Mouse (Mus musculus): ENCODE data around the gene Nip7. TPM values are rescaled to one million over a fixed set of nuclear protein-coding genes. Genes with fewer than 3 reads are reported as not detected.
A peak's percentile ranks its signal among the peaks of the same experiment; 100 is the strongest.
"Not testable (repeated sequence)": the region's sequence is repeated elsewhere in the genome, so short reads cannot be mapped to it uniquely, and the experiment has no call there.

Gene Nip7
- polyA plus RNA-seq, 1 experiment from 2014 or later = 59.3 TPM

DNA sequence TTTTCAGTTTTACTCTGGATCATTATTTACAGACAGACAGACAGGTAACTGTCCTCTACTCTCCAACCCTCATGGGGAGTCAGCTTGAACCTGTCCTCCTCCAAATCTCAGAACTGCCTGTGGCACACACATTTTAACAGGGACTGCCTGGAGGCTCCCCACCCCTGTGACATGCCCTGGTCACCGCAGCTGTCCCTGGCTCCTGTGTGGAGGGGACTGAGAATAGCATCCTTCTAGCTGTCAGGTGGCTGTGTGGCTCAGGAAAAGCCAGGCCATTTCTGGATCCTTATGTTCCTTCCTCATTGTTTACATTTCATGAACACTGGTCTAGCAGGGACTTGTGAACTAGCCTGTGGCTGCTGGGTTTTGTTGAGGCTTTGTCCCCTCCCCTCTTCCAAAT, 17.5 kb downstream of the Nip7 start:
- H3K27me3 ChIP-seq (replicated peaks) = no peaks in the 10 kb centered on the region
- no peak overlapping the region for H3K27ac ChIP-seq (replicated peaks)
- no peaks in the 10 kb centered on the region for H3K4me1 ChIP-seq
- no peak overlapping the region for H3K4me3 ChIP-seq (replicated peaks)
- no peak for ATAC-seq (ENCODE audit: low FRiP score)
- H3K36me3 ChIP-seq = peaks cover 92% of the 10 kb centered on the region
- H3K9ac ChIP-seq (replicated peaks) = no peak overlapping the region
- H3K9me3 ChIP-seq (replicated peaks) = no peaks in the 10 kb centered on the region
- 92% methylated on average over 1 of the region's 1 CpGs for WGBS
- H3K4me2 ChIP-seq = no peak overlapping the region

DNA sequence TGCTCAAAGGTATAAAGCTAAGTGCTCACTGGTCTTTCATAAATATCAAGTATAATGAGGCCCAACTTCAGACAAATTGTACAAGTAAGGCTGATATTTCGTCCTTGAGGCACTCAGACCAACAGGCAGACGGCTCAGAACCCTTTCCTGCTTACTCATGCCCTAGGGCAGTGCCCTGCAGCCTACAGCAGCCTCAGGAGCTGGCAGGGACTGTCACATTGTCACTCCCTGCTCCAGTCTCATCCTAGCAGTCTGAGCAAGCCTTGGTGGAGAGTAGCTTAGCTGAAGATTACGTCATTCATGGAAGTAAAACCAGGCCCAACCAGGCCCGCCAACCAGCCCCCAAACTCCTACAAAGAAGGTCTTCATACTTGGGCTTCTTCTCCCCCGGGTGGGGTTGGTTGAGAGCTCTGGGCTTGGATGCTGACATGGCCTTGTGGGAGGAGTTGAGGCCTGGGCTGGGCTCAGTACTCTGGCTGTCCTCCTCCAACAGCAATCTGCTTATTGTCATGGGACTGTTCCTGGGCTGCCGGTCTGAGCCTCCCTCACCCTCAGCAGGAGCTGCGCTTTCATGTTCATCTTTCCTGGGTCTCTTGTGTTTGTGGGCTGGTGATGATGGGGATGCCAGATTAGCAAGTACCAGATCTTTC, 19.7 kb downstream of the Nip7 start:
- Histone ChIP-seq H3K4me2 (no peak overlapping the region), H3K9me3 (replicated peaks) (no peaks in the 10 kb centered on the region), H3K4me3 (replicated peaks) (no peak overlapping the region), H3K9ac (replicated peaks) (no peak overlapping the region), H3K36me3 (peaks cover 93% of the 10 kb centered on the region), H3K4me1 (no peaks in the 10 kb centered on the region), H3K27ac (replicated peaks) (no peak overlapping the region), H3K27me3 (replicated peaks) (no peaks in the 10 kb centered on the region)
- no peak for ATAC-seq (ENCODE audit: low FRiP score)
- WGBS = 91% methylated on average over 7 of the region's 7 CpGs

DNA sequence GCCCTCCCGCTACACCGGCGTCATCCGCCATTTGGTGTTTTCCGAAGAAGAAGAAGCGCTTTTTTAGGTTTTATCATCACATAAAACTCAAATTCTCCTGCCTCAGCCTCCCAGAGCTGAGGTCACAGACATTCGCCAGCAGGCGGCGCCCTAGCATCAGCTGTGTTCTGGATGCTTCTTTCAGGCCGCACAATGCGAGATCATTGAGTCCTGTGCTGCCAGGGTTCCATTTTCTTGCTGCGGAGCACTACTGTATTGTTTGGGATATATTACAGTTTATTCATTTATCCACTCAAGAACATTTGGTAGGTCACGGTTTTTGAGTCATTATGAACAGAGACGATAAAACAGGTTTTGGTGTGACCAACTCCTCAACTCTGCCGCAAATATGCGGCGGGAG, 28.7 kb downstream of the Nip7 start:
- peaks cover 59% of the 10 kb centered on the region for H3K36me3 ChIP-seq
- WGBS = 97% methylated on average over 17 of the region's 17 CpGs
- no peak for ATAC-seq (ENCODE audit: low FRiP score)

GRCm38 (mm10) chr8:107086018-107086417, 29.3 kb downstream of the Nip7 start:
- over 99% methylated on average over 5 of the region's 5 CpGs for WGBS
- Histone ChIP-seq H3K4me1 (no peaks in the 10 kb centered on the region), H3K9me3 (replicated peaks) (no peaks in the 10 kb centered on the region), H3K27me3 (replicated peaks) (no peaks in the 10 kb centered on the region), H3K36me3 (peaks cover 59% of the 10 kb centered on the region), H3K27ac (replicated peaks) (no peak overlapping the region), H3K9ac (replicated peaks) (no peak overlapping the region), H3K4me3 (replicated peaks) (no peak overlapping the region), H3K4me2 (no peak overlapping the region)
- ATAC-seq (ENCODE audit: low FRiP score) = no peak

More for the DNA sequence above, 28.7 kb downstream of the Nip7 start:
- Histone ChIP-seq H3K27me3 (replicated peaks) (no peaks in the 10 kb centered on the region), H3K27ac (replicated peaks) (no peak overlapping the region), H3K9me3 (replicated peaks) (no peaks in the 10 kb centered on the region), H3K4me1 (no peaks in the 10 kb centered on the region), H3K4me3 (replicated peaks) (no peak overlapping the region), H3K4me2 (no peak overlapping the region), H3K9ac (replicated peaks) (no peak overlapping the region)

DNA sequence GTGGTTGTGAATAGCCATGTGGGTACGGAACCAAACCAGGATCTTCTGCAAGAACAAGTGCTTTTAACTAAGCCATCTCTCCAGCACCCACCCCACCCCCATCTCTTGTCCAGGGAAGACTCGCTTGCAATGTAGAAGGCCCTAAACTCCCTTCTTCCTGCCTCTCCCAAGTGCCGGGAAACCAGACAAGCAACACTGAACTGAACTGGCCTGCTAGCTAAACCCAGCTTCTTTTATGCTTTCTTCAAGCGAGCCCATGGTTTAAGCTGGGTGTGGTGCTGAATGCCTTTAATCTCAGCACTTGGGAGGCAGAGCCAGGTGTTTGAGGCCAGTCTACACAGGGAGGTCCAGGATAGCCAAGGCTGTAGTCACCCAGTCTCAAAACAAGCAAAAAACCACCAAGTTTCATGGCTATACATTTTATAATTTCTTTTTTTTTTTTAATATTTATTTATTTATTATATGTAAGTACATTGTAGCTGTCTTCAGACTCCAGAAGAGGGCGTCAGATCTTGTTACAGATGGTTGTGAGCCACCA, 31.9 kb downstream of the Nip7 start:
- Histone ChIP-seq H3K4me3 (replicated peaks) (no peak overlapping the region), H3K9ac (replicated peaks) (no peak overlapping the region), H3K27ac (replicated peaks) (no peak overlapping the region), H3K36me3 (peaks cover 51% of the 10 kb centered on the region), H3K9me3 (replicated peaks) (no peaks in the 10 kb centered on the region), H3K27me3 (replicated peaks) (no peaks in the 10 kb centered on the region), H3K4me2 (no peak overlapping the region), H3K4me1 (peaks cover 7% of the 10 kb centered on the region; the same call in 1 of the 2 replicates)
- no peak for ATAC-seq (ENCODE audit: low FRiP score)
- WGBS = 97% methylated on average over 5 of the region's 5 CpGs

DNA sequence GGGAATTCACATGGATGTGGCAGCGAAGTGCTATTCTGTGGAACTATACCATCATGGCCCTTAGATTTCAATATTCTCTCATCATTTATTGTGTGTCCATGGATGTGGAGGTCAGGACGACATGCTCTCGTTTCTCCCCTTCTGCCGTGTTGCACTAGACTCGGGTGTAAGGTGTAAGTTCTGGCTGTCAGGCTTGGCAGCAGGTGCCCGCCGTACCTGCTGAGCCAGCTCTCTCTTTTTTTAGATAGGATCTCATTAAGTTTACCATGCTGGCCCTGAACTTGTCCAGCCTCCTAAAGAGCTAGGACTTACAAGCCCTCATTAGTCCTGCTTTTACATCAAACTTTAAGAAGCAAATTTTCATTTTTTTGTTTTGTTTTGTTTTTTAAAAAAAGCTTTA, 33.9 kb downstream of the Nip7 start:
- H3K4me1 ChIP-seq = peaks cover 26% of the 10 kb centered on the region
- H3K36me3 ChIP-seq = peaks cover 50% of the 10 kb centered on the region
- H3K4me3 ChIP-seq (replicated peaks) = no peak overlapping the region
- H3K27me3 ChIP-seq (replicated peaks) = no peaks in the 10 kb centered on the region
- WGBS = 99% methylated on average over 7 of the region's 7 CpGs
- H3K9me3 ChIP-seq (replicated peaks) = no peaks in the 10 kb centered on the region
- no peak overlapping the region for H3K4me2 ChIP-seq
- no peak for ATAC-seq (ENCODE audit: low FRiP score)
- H3K27ac ChIP-seq (replicated peaks) = no peak overlapping the region
- H3K9ac ChIP-seq (replicated peaks) = no peak overlapping the region

DNA sequence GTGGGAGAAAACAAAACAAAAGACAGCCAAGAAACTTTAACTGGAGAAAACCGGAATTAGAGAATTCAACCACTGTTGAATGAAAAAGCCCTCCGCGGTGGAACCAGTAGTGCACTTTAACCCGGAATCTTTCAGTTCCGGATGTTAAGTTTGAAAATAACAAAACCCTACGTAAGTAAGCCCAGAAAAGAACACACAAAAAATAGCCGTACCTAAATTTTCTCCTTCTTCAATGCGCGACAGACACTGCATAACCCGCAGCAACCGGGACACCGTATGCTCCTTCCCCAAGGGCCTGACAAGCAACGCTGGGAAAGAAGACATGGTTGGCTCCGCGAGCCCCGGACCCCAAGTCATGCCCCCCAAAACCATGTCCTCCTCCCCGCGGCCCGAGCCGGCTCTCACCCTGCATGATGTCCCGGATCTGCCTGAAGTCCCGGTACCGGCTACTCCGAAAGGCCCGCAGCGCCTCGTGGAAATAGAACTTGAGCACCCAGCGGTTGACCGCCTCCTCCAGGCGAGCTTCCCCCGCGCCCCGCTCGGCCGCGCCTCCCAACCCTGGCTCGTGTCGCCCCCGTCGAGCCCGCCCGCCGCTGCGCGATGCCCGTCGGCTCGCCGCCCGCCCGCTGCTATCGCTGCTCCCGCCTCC, 39.2 kb downstream of the Nip7 start:
- peak overlapping the region; percentile 86 for H3K4me3 ChIP-seq (replicated peaks)
- H3K4me2 ChIP-seq = peak overlapping the region; percentile 70
- H3K27me3 ChIP-seq (replicated peaks) = no peaks in the 10 kb centered on the region
- peak overlapping the region; percentile 89 for H3K9ac ChIP-seq (replicated peaks)
- H3K4me1 ChIP-seq = peaks cover 32% of the 10 kb centered on the region
- ATAC-seq (ENCODE audit: low FRiP score) = peak; percentile 39; the same call in 1 of the 2 replicates
- no peaks in the 10 kb centered on the region for H3K9me3 ChIP-seq (replicated peaks)
- H3K27ac ChIP-seq (replicated peaks) = peak overlapping the region; percentile 91
- WGBS = under 1% methylated on average over 50 of the region's 53 CpGs
- peaks cover 16% of the 10 kb centered on the region for H3K36me3 ChIP-seq

- peak within 1 kb of the TSS; percentile 86 for H3K4me3 ChIP-seq (replicated peaks)
These were observed 39.8 kb downstream of the Nip7 start, which contains the start of gene Terf2 for GRCm38 (mm10) chr8:107096366-107097036. TSS of gene Terf2 (minus strand) at chr8:107096547.

DNA sequence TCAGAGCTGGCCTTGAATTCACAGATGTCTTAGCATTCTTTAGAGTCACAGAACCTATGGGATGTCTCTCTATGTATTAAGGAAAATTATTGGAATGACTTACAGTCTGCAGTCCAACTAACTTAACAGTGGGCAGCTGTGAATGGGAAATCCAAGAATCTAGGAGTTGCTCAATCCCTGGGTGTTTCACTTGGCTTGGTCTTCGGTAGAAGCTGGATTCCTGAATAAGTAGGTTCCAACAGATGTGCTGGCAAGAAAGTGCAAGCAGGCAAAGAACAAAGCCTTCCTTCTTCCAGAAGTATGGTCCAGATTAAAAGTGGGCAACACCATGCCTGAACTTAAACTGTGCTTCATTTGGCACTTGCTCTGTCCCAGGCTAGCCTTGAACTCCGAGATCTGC, 44.0 kb downstream of the Nip7 start:
- no peak for ATAC-seq (ENCODE audit: low FRiP score)
- Histone ChIP-seq H3K9me3 (replicated peaks) (no peaks in the 10 kb centered on the region), H3K4me1 (peaks cover 6% of the 10 kb centered on the region), H3K4me2 (no peak overlapping the region), H3K9ac (replicated peaks) (no peak overlapping the region), H3K4me3 (replicated peaks) (no peak overlapping the region), H3K27me3 (replicated peaks) (no peaks in the 10 kb centered on the region), H3K27ac (replicated peaks) (no peak overlapping the region), H3K36me3 (no peaks in the 10 kb centered on the region)
- WGBS = 91% methylated on average over 2 of the region's 2 CpGs

More at GRCm38 (mm10) chr8:107096366-107097036, 39.8 kb downstream of the Nip7 start, which contains the start of gene Terf2:
- Histone ChIP-seq H3K4me1 (peaks cover 32% of the 10 kb centered on the region), H3K36me3 (peaks cover 11% of the 10 kb centered on the region; the same call in 1 of the 2 replicates), H3K27me3 (replicated peaks) (no peaks in the 10 kb centered on the region), H3K4me2 (peak within 1 kb of the TSS; percentile 70), H3K9ac (replicated peaks) (peak within 1 kb of the TSS; percentile 89), H3K9me3 (replicated peaks) (no peaks in the 10 kb centered on the region), H3K27ac (replicated peaks) (peak within 1 kb of the TSS; percentile 91)
- WGBS = 4% methylated on average over 38 of the region's 39 CpGs
- ATAC-seq (ENCODE audit: low FRiP score) = peak; percentile 97

DNA sequence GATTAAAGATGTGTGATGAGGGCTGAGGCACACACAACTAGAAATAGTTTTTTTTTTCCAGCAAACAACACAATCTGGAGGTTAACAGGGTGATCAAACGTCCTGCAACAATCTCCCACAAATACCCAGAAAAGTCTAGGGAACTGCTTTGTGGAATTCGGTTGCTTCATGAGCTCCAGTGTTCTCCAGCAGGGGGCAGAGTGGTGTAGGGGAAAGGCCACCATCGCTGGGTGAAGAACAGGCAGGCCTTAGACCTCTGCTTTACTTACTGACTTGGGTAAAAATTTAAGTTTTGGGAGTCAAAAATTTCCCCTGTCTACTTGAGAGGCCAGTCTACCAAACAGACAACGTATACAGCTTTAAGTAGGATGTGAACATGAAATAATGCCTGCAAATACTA, 47.9 kb downstream of the Nip7 start:
- no peak for ATAC-seq (ENCODE audit: low FRiP score)
- no peak overlapping the region for H3K9ac ChIP-seq (replicated peaks)
- no peaks in the 10 kb centered on the region for H3K27me3 ChIP-seq (replicated peaks)
- H3K4me2 ChIP-seq = no peak overlapping the region
- H3K36me3 ChIP-seq = no peaks in the 10 kb centered on the region
- H3K4me1 ChIP-seq = no peaks in the 10 kb centered on the region
- WGBS = 10% methylated on average over 4 of the region's 4 CpGs
- no peak overlapping the region for H3K4me3 ChIP-seq (replicated peaks)
- H3K9me3 ChIP-seq (replicated peaks) = no peaks in the 10 kb centered on the region
- no peak overlapping the region for H3K27ac ChIP-seq (replicated peaks)

- not testable (repeated sequence) for H3K36me3 ChIP-seq; H3K27me3 ChIP-seq (replicated peaks); H3K4me2 ChIP-seq; H3K27ac ChIP-seq (replicated peaks); H3K4me1 ChIP-seq; H3K9me3 ChIP-seq (replicated peaks); H3K9ac ChIP-seq (replicated peaks); H3K4me3 ChIP-seq (replicated peaks); ATAC-seq (ENCODE audit: low FRiP score)
- 93% methylated on average over 5 of the region's 5 CpGs for WGBS
These were observed 51.4 kb downstream of the Nip7 start for GRCm38 (mm10) chr8:107108089-107108488.
